Mouse (Mus musculus) E14TG2a.4 (cell line): ENCODE results near the gene Ldb1.

Experiments used
- CTCF ChIP-seq: conservative IDR thresholded peaks from 2 replicates; pipeline ENCODE4 v1.5.1; 2014; ENCODE audit warnings: low read length
- NANOG ChIP-seq: IDR thresholded peaks from 2 replicates; pipeline ENCODE4 v1.6.1; 2014; ENCODE audit warnings: borderline replicate concordance, low read length, mixed read lengths
- POU5F1 ChIP-seq: IDR thresholded peaks from 2 replicates; pipeline ENCODE4 v1.6.1; 2014; ENCODE audit warnings: low read length, borderline replicate concordance

DNA sequence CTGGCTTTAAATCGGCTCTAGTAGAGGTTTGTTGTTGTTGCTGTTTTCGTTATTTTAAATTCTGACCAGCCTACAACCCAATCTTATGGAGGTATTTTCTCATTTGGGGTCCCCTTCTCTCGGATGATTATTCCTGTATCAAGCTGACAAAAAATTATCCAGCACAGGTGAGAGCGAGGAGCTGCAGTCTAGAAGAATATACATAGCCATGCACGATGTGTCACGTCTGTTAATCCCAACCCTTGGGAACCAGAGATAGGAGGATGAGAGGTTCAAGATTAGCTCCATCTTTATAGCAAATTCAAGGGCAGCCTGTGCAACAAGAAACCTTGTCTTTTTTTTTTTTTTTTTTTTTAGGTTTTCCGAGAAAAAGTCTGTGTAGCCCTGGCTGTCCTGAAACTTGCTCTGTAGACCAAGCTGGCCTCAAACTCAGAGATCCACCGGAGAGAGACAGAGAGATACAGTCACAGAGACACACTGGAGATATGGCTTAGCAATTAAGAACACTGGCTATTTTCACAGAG, 46.3 kb downstream of the Ldb1 start:
- TF ChIP-seq CTCF (no peak), NANOG (no peak), POU5F1 (no peak)
